Mouse (Mus musculus): Measurements from ENCODE around the gene Sema4d. TPM values are rescaled to one million over a fixed set of nuclear protein-coding genes. Genes with fewer than 3 reads are reported as not detected.
"Not testable (repeated sequence)": the region's sequence is repeated elsewhere in the genome, so short reads cannot be mapped to it uniquely, and the experiment has no call there.

The Sema4d gene
- polyA plus RNA-seq, 1 experiment from 2014 or later: 12.3 TPM

GRCm38 (mm10) chr13:51678687-51679086 lies 114.9 kb downstream of the Sema4d start:
- H3K4me2 ChIP-seq: no peak overlapping the region
- ATAC-seq (ENCODE audit: insufficient read depth) (no peak), DNase-seq (no peak)
- TF ChIP-seq CTCF (IDR thresholded peaks at IDR 0.05; ENCODE audit: low read depth): no peak
- no peaks in the 10 kb centered on the region for H3K27me3 ChIP-seq (ENCODE audit: insufficient read depth, low read length)
- H3K9me3 ChIP-seq (ENCODE audit: low read depth, low read length): no peaks in the 10 kb centered on the region
- H3K4me1 ChIP-seq (ENCODE audit: insufficient read depth): no peaks in the 10 kb centered on the region
- H3K36me3 ChIP-seq (ENCODE audit: insufficient read depth): peaks cover 97% of the 10 kb centered on the region
- no peak overlapping the region for H3K4me3 ChIP-seq (ENCODE audit: low read depth, low read length)
- no peak overlapping the region for H3K27ac ChIP-seq (ENCODE audit: low read depth)
- WGBS: 88% methylated on average over 6 of the region's 6 CpGs
- H3K9ac ChIP-seq: no peak overlapping the region

DNA sequence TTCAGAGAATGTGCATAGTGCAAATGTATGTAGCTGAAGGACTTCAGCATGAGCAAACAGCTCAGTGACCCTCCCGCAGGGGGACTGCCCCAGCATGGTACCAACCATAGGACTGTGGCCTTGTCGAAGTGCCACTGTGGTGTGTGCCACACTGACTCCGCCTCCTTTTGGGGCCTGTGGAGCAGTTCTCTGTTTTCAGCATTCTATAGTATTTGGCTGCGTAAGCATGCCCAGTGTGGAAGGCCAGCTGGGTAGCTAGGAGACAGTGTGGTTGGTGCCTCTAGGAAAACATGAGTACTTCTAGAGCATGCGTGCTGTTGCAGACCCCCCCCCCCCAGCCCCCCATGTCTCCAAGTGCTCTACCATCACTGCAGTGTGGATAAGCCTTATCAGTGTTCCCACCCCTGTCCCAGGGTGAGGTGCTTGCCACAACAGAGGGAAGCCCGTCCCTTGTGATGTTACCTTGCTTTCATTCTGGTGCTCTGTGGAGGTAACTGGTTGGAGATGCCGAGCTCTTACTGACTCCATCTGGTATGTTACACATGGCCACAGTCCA lies 115.8 kb downstream of the Sema4d start:
- peaks cover 95% of the 10 kb centered on the region for H3K36me3 ChIP-seq (ENCODE audit: insufficient read depth)
- peak; percentile 38; the same call in 1 of the 2 replicates for ATAC-seq (ENCODE audit: insufficient read depth)

GRCm38 (mm10) chr13:51677041-51677440 lies 116.5 kb downstream of the Sema4d start:
- no peak overlapping the region for H3K4me3 ChIP-seq (ENCODE audit: low read depth, low read length)
- TF ChIP-seq CTCF (IDR thresholded peaks at IDR 0.05; ENCODE audit: low read depth): no peak
- H3K27ac ChIP-seq (ENCODE audit: low read depth): no peak overlapping the region
- H3K4me1 ChIP-seq (ENCODE audit: insufficient read depth): no peaks in the 10 kb centered on the region
- ATAC-seq (ENCODE audit: insufficient read depth): no peak
- no peak overlapping the region for H3K9ac ChIP-seq
- H3K4me2 ChIP-seq: no peak overlapping the region
- peaks cover 88% of the 10 kb centered on the region for H3K36me3 ChIP-seq (ENCODE audit: insufficient read depth)
- no peaks in the 10 kb centered on the region for H3K27me3 ChIP-seq (ENCODE audit: insufficient read depth, low read length)
- WGBS: 88% methylated on average over 12 of the region's 12 CpGs
- DNase-seq: no peak
- no peaks in the 10 kb centered on the region for H3K9me3 ChIP-seq (ENCODE audit: low read depth, low read length)

More for the DNA sequence above, 115.8 kb downstream of the Sema4d start:
- no peaks in the 10 kb centered on the region for H3K4me1 ChIP-seq (ENCODE audit: insufficient read depth)
- H3K4me3 ChIP-seq (ENCODE audit: low read depth, low read length): no peak overlapping the region
- 92% methylated on average over 7 of the region's 7 CpGs for WGBS
- no peak for TF ChIP-seq CTCF (IDR thresholded peaks at IDR 0.05; ENCODE audit: low read depth)
- no peak overlapping the region for H3K9ac ChIP-seq
- no peak for DNase-seq
- no peaks in the 10 kb centered on the region for H3K27me3 ChIP-seq (ENCODE audit: insufficient read depth, low read length)
- no peak overlapping the region for H3K4me2 ChIP-seq
- no peak overlapping the region for H3K27ac ChIP-seq (ENCODE audit: low read depth)
- H3K9me3 ChIP-seq (ENCODE audit: low read depth, low read length): no peaks in the 10 kb centered on the region

DNA sequence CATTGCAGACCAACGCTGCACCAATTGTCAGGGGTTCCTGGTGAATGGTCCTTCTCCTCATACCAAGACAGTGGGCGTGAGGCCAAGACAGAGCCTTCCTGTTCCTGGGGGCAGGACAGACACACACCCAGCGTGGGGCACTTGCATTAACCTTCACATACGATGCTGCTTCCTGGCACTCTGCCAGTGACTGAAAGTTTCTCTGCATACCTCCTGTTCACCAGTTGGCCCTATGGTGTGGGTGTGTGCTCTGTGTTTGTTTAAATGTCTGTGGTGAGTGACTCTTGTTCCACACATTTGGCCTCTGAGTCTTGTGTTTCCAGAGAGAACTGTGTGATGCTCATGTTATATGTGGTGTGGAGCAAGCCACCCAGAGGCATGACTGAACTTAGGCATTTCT lies 116.9 kb downstream of the Sema4d start:
- no peaks in the 10 kb centered on the region for H3K27me3 ChIP-seq (ENCODE audit: insufficient read depth, low read length)
- DNase-seq (peak; percentile 16), ATAC-seq (ENCODE audit: insufficient read depth) (no peak)
- no peaks in the 10 kb centered on the region for H3K9me3 ChIP-seq (ENCODE audit: low read depth, low read length)
- no peaks in the 10 kb centered on the region for H3K4me1 ChIP-seq (ENCODE audit: insufficient read depth)
- H3K36me3 ChIP-seq (ENCODE audit: insufficient read depth): peaks cover 86% of the 10 kb centered on the region
- H3K4me3 ChIP-seq (ENCODE audit: low read depth, low read length): no peak overlapping the region
- TF ChIP-seq CTCF (IDR thresholded peaks at IDR 0.05; ENCODE audit: low read depth): no peak
- H3K27ac ChIP-seq (ENCODE audit: low read depth): no peak overlapping the region
- H3K4me2 ChIP-seq: no peak overlapping the region
- WGBS: 59% methylated on average over 4 of the region's 4 CpGs
- H3K9ac ChIP-seq: no peak overlapping the region

DNA sequence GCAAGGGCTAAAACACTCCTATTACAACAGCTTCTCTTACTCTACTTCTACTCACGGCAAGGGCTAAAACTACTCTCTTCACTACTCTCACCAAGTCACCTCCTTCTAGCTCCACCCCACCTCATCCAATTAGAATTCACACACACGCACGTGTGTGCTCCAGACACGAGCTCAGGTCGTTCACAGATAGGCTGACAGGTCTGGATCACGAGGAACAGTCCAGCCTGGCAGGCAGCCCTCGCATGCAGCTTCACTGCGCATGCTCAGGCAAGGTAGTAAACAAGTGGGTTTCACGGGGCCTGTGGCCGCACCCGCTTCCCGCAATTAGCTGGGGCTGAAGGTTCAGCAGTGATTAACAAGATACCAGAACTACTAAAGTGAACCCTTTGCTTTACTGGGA lies 125.4 kb downstream of the Sema4d start:
- not testable (repeated sequence) for H3K27ac ChIP-seq (ENCODE audit: low read depth); ATAC-seq (ENCODE audit: insufficient read depth); H3K27me3 ChIP-seq (ENCODE audit: insufficient read depth, low read length); H3K4me2 ChIP-seq; H3K4me3 ChIP-seq (ENCODE audit: low read depth, low read length); DNase-seq; H3K9me3 ChIP-seq (ENCODE audit: low read depth, low read length); H3K9ac ChIP-seq; H3K4me1 ChIP-seq (ENCODE audit: insufficient read depth)
- peaks cover 79% of the 10 kb centered on the region for H3K36me3 ChIP-seq (ENCODE audit: insufficient read depth)
- WGBS: 85% methylated on average over 12 of the region's 12 CpGs

GRCm38 (mm10) chr13:51663561-51663960 lies 130.0 kb downstream of the Sema4d start:
- Histone ChIP-seq H3K4me3 (ENCODE audit: low read depth, low read length) (no peak overlapping the region), H3K4me1 (ENCODE audit: insufficient read depth) (no peaks in the 10 kb centered on the region), H3K27ac (ENCODE audit: low read depth) (no peak overlapping the region), H3K36me3 (ENCODE audit: insufficient read depth) (peaks cover 91% of the 10 kb centered on the region), H3K4me2 (no peak overlapping the region), H3K9ac (no peak overlapping the region), H3K27me3 (ENCODE audit: insufficient read depth, low read length) (no peaks in the 10 kb centered on the region), H3K9me3 (ENCODE audit: low read depth, low read length) (no peaks in the 10 kb centered on the region)
- no peak for ATAC-seq (ENCODE audit: insufficient read depth)
- DNase-seq: no peak
- WGBS: 89% methylated on average over 2 of the region's 2 CpGs
- TF ChIP-seq CTCF (IDR thresholded peaks at IDR 0.05; ENCODE audit: low read depth): no peak

DNA sequence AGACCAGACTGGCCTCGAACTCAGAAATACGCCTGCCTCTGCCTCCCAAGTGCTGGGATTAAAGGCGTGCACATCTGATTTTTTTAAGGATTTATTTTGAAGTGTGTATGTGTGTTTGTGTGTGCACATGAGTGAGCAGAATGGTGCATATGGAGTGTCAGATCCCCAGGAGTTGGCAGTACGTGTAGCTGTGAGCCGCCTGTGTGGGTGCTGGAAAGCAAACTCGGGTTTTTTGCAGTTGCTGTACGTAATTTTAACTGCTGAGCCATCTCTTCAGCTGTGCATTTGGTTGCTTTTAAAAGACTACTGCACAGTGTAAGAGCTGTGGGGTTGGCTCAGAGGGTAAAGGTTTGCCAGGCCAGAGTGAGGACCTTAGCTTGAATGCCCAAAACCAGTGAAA lies 134.0 kb downstream of the Sema4d start:
- no peaks in the 10 kb centered on the region for H3K27me3 ChIP-seq (ENCODE audit: insufficient read depth, low read length)
- no peak overlapping the region for H3K4me2 ChIP-seq
- no peak overlapping the region for H3K4me3 ChIP-seq (ENCODE audit: low read depth, low read length)
- H3K36me3 ChIP-seq (ENCODE audit: insufficient read depth): peaks cover 94% of the 10 kb centered on the region
- no peak for DNase-seq
- WGBS: 97% methylated on average over 7 of the region's 7 CpGs
- TF ChIP-seq CTCF (IDR thresholded peaks at IDR 0.05; ENCODE audit: low read depth): no peak
- H3K27ac ChIP-seq (ENCODE audit: low read depth): no peak overlapping the region
- ATAC-seq (ENCODE audit: insufficient read depth): no peak
- no peak overlapping the region for H3K9ac ChIP-seq
- H3K9me3 ChIP-seq (ENCODE audit: low read depth, low read length): no peaks in the 10 kb centered on the region
- no peaks in the 10 kb centered on the region for H3K4me1 ChIP-seq (ENCODE audit: insufficient read depth)

DNA sequence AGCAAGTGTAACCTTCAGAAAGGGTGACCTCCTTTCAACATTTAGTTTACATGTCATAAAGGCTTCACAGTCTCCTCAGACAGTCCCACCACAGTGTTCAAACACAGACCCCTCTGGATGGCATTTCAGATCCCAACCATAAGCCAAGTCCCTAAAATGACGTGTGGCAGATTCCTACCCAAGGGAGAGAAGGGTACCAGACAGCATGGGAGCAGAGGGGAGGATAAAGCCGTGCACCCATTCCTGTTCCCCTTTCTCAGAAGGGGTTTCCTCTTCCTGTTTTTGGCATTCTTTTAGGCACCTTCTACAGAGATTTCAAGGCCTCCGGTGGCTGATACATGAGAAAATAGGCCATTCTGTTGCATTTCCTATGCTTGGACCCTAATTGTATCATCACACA lies 135.5 kb downstream of the Sema4d start:
- TF ChIP-seq CTCF (IDR thresholded peaks at IDR 0.05; ENCODE audit: low read depth): no peak
- 81% methylated on average over 3 of the region's 3 CpGs for WGBS
- no peak overlapping the region for H3K9ac ChIP-seq
- ATAC-seq (ENCODE audit: insufficient read depth): no peak
- DNase-seq: no peak
- H3K27ac ChIP-seq (ENCODE audit: low read depth): no peak overlapping the region
- no peaks in the 10 kb centered on the region for H3K9me3 ChIP-seq (ENCODE audit: low read depth, low read length)
- peaks cover 95% of the 10 kb centered on the region for H3K36me3 ChIP-seq (ENCODE audit: insufficient read depth)
- no peaks in the 10 kb centered on the region for H3K4me1 ChIP-seq (ENCODE audit: insufficient read depth)
- no peak overlapping the region for H3K4me2 ChIP-seq
- H3K4me3 ChIP-seq (ENCODE audit: low read depth, low read length): no peak overlapping the region
- no peaks in the 10 kb centered on the region for H3K27me3 ChIP-seq (ENCODE audit: insufficient read depth, low read length)

Data from lung, embryonic 14.5 days (tissue).